Mouse (Mus musculus): Measurements from ENCODE around the gene Stoml3. TPM values are rescaled to one million over a fixed set of nuclear protein-coding genes. Genes with fewer than 3 reads are reported as not detected.

Gene Stoml3
- polyA plus RNA-seq, 1 experiment: not detected

DNA sequence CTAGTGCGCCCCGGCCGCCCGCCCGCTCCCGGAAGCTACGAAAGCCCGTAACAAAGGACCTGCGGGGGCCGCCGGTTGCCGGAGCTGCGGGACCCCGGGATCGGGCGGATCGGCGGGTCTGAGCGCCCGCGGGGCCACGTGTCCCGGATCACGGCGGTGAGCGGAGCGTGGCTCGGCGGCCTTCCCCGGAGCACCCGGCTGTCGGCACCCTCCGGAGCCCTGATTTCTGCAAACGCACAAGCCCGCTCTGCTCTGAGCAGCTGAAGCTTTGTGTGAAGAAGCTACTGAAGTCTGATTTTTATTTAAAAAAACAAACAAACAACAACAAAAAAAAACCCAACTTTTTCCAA, 24.7 kb upstream of the Stoml3 start:
- TF ChIP-seq POLR2A (IDR thresholded peaks at IDR 0.05; ENCODE audit: low read depth, low read length): no peak
- TF ChIP-seq CTCF (IDR thresholded peaks at IDR 0.05; ENCODE audit: extremely low read depth, insufficient read depth, insufficient read length, insufficient replicate concordance): no peak
- Histone ChIP-seq H3K4me1 (ENCODE audit: control insufficient read depth, insufficient read depth, insufficient read length) (peaks cover 12% of the 10 kb centered on the region), H3K27ac (ENCODE audit: insufficient read depth, low read length) (peak overlapping the region; percentile 86), H3K27me3 (ENCODE audit: control insufficient read depth, insufficient read depth, low read length) (no peaks in the 10 kb centered on the region), H3K4me3 (ENCODE audit: extremely low read depth, insufficient read depth, insufficient read length) (peak overlapping the region; percentile 90), H3K36me3 (ENCODE audit: control insufficient read depth, insufficient read depth, low read length) (peaks cover 2% of the 10 kb centered on the region; the same call in 1 of the 2 replicates)
- DNase-seq (ENCODE audit: low read depth in 1 of 2, low spot score in 2 of 2): no peak
- under 1% methylated on average over 35 of the region's 35 CpGs for whole genome bisulfite sequencing

GRCm38 (mm10) chr3:53464146-53464698, 24.2 kb upstream of the Stoml3 start:
- DNase-seq (ENCODE audit: low read depth in 1 of 2, low spot score in 2 of 2): no peak
- Histone ChIP-seq H3K4me3 (ENCODE audit: extremely low read depth, insufficient read depth, insufficient read length) (peak overlapping the region; percentile 90), H3K27me3 (ENCODE audit: control insufficient read depth, insufficient read depth, low read length) (no peaks in the 10 kb centered on the region), H3K4me1 (ENCODE audit: control insufficient read depth, insufficient read depth, insufficient read length) (peaks cover 12% of the 10 kb centered on the region), H3K36me3 (ENCODE audit: control insufficient read depth, insufficient read depth, low read length) (peaks cover 2% of the 10 kb centered on the region; the same call in 1 of the 2 replicates), H3K27ac (ENCODE audit: insufficient read depth, low read length) (peak overlapping the region; percentile 86; the same call in 1 of the 2 replicates)
- no peak for TF ChIP-seq POLR2A (IDR thresholded peaks at IDR 0.05; ENCODE audit: low read depth, low read length)
- TF ChIP-seq CTCF (IDR thresholded peaks at IDR 0.05; ENCODE audit: extremely low read depth, insufficient read depth, insufficient read length, insufficient replicate concordance): no peak
- under 1% methylated on average over 20 of the region's 20 CpGs for WGBS

GRCm38 (mm10) chr3:53465330-53465729, 23.1 kb upstream of the Stoml3 start:
- DNase-seq (ENCODE audit: low read depth in 1 of 2, low spot score in 2 of 2): no peak
- TF ChIP-seq CTCF (IDR thresholded peaks at IDR 0.05; ENCODE audit: extremely low read depth, insufficient read depth, insufficient read length, insufficient replicate concordance) (no peak), POLR2A (IDR thresholded peaks at IDR 0.05; ENCODE audit: low read depth, low read length) (no peak)
- Histone ChIP-seq H3K4me1 (ENCODE audit: control insufficient read depth, insufficient read depth, insufficient read length) (peaks cover 12% of the 10 kb centered on the region), H3K27ac (ENCODE audit: insufficient read depth, low read length) (no peak overlapping the region), H3K27me3 (ENCODE audit: control insufficient read depth, insufficient read depth, low read length) (no peaks in the 10 kb centered on the region), H3K36me3 (ENCODE audit: control insufficient read depth, insufficient read depth, low read length) (peaks cover 4% of the 10 kb centered on the region), H3K4me3 (ENCODE audit: extremely low read depth, insufficient read depth, insufficient read length) (peak overlapping the region; percentile 16; the same call in 1 of the 2 replicates)
- WGBS: 47% methylated on average over 6 of the region's 6 CpGs

GRCm38 (mm10) chr3:53466481-53466880, 22.0 kb upstream of the Stoml3 start:
- no peak overlapping the region for H3K27ac ChIP-seq (ENCODE audit: insufficient read depth, low read length)
- WGBS: 36% methylated on average over 9 of the region's 9 CpGs
- no peak for TF ChIP-seq CTCF (IDR thresholded peaks at IDR 0.05; ENCODE audit: extremely low read depth, insufficient read depth, insufficient read length, insufficient replicate concordance)
- TF ChIP-seq POLR2A (IDR thresholded peaks at IDR 0.05; ENCODE audit: low read depth, low read length): no peak
- DNase-seq (ENCODE audit: low read depth in 1 of 2, low spot score in 2 of 2): no peak
- H3K4me3 ChIP-seq (ENCODE audit: extremely low read depth, insufficient read depth, insufficient read length): no peak overlapping the region
- peaks cover 12% of the 10 kb centered on the region for H3K4me1 ChIP-seq (ENCODE audit: control insufficient read depth, insufficient read depth, insufficient read length)
- H3K27me3 ChIP-seq (ENCODE audit: control insufficient read depth, insufficient read depth, low read length): no peaks in the 10 kb centered on the region
- H3K36me3 ChIP-seq (ENCODE audit: control insufficient read depth, insufficient read depth, low read length): peaks cover 10% of the 10 kb centered on the region

DNA sequence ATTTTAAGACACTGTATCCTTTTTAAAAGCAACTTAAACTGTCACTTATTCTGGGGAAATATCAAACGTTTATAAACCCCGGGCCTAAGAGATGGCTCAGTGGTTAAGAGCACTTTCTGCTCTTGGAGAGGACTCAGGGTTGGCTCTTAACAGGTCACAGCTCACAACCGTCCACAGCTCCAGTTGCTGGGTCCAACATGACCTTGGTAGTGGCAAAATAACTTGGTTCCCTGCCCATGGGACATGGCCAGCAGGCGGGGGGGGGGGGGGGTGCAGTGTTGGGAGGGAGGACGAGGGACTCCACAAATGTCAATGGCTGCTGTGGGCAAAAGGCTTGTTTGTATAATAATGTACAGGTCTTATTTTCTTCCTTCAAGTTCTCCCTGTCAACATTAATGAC, 21.1 kb upstream of the Stoml3 start:
- peaks cover 12% of the 10 kb centered on the region for H3K4me1 ChIP-seq (ENCODE audit: control insufficient read depth, insufficient read depth, insufficient read length)
- no peak overlapping the region for H3K4me3 ChIP-seq (ENCODE audit: extremely low read depth, insufficient read depth, insufficient read length)
- H3K27ac ChIP-seq (ENCODE audit: insufficient read depth, low read length): no peak overlapping the region
- 85% methylated on average over 5 of the region's 5 CpGs for WGBS
- TF ChIP-seq CTCF (IDR thresholded peaks at IDR 0.05; ENCODE audit: extremely low read depth, insufficient read depth, insufficient read length, insufficient replicate concordance): no peak
- no peak for TF ChIP-seq POLR2A (IDR thresholded peaks at IDR 0.05; ENCODE audit: low read depth, low read length)
- H3K27me3 ChIP-seq (ENCODE audit: control insufficient read depth, insufficient read depth, low read length): no peaks in the 10 kb centered on the region
- H3K36me3 ChIP-seq (ENCODE audit: control insufficient read depth, insufficient read depth, low read length): peaks cover 16% of the 10 kb centered on the region
- no peak for DNase-seq (ENCODE audit: low read depth in 1 of 2, low spot score in 2 of 2)

DNA sequence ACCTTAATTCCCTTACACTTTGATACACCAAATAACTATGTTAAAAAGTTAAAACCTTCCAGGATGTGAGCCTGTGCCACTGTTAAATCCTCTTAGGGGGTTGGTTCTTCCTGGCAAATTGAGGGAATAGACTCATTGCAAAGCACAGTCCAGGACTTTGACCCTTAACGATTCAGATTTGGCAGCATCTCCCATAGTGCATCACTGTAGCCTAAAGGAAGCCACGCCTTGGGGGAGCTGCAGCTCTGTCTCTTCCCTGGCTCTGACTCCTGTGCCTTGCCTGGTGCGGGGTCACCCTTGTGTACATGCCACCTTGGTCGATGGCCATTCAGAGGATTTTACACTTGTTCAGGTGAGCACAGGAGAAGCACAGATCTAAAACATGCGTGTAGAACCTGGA, 18.8 kb upstream of the Stoml3 start:
- peaks cover 9% of the 10 kb centered on the region for H3K4me1 ChIP-seq (ENCODE audit: control insufficient read depth, insufficient read depth, insufficient read length)
- peaks cover 34% of the 10 kb centered on the region for H3K36me3 ChIP-seq (ENCODE audit: control insufficient read depth, insufficient read depth, low read length)
- H3K4me3 ChIP-seq (ENCODE audit: extremely low read depth, insufficient read depth, insufficient read length): no peak overlapping the region
- no peak for DNase-seq (ENCODE audit: low read depth in 1 of 2, low spot score in 2 of 2)
- TF ChIP-seq CTCF (IDR thresholded peaks at IDR 0.05; ENCODE audit: extremely low read depth, insufficient read depth, insufficient read length, insufficient replicate concordance) (no peak), POLR2A (IDR thresholded peaks at IDR 0.05; ENCODE audit: low read depth, low read length) (no peak)
- no peak overlapping the region for H3K27ac ChIP-seq (ENCODE audit: insufficient read depth, low read length)
- WGBS: 90% methylated on average over 5 of the region's 5 CpGs
- H3K27me3 ChIP-seq (ENCODE audit: control insufficient read depth, insufficient read depth, low read length): no peaks in the 10 kb centered on the region

- WGBS: 96% methylated on average over 5 of the region's 5 CpGs
- Histone ChIP-seq H3K27me3 (ENCODE audit: control insufficient read depth, insufficient read depth, low read length) (no peaks in the 10 kb centered on the region), H3K27ac (ENCODE audit: insufficient read depth, low read length) (no peak overlapping the region), H3K4me1 (ENCODE audit: control insufficient read depth, insufficient read depth, insufficient read length) (no peaks in the 10 kb centered on the region), H3K4me3 (ENCODE audit: extremely low read depth, insufficient read depth, insufficient read length) (no peak overlapping the region), H3K36me3 (ENCODE audit: control insufficient read depth, insufficient read depth, low read length) (peaks cover 39% of the 10 kb centered on the region)
- no peak for DNase-seq (ENCODE audit: low read depth in 1 of 2, low spot score in 2 of 2)
- TF ChIP-seq POLR2A (IDR thresholded peaks at IDR 0.05; ENCODE audit: low read depth, low read length) (no peak), CTCF (IDR thresholded peaks at IDR 0.05; ENCODE audit: extremely low read depth, insufficient read depth, insufficient read length, insufficient replicate concordance) (no peak)
Observed at GRCm38 (mm10) chr3:53472061-53472460, 16.4 kb upstream of the Stoml3 start.
